Mouse (Mus musculus) lung, embryonic 16.5 days (tissue): Measurements from ENCODE around the gene Kif5c. TPM values are rescaled to one million over a fixed set of nuclear protein-coding genes. Genes with fewer than 3 reads are reported as not detected.

Experiments used
- ATAC-seq: fragments of 200-750 bp; cut with Nextera tagmentation; 2 replicates; pipeline ENCODE4 v1.8.0; 2017; ENCODE audit warnings: low read depth, mild to moderate bottlenecking, moderate library complexity
- H3K27ac ChIP-seq: fragments of 300-500 bp; sonication (generic); 2 replicates; pipeline ENCODE4 v1.5.1; 2014; ENCODE audit warnings: mild to moderate bottlenecking, control low read depth, low read length
- H3K27me3 ChIP-seq: fragments of 300-500 bp; sonication (generic); 2 replicates; pipeline ENCODE4 v1.6.1; 2014; ENCODE audit warnings: low read depth, low read length, mixed read lengths; ENCODE audit not compliant: control insufficient read depth, insufficient read depth
- H3K36me3 ChIP-seq: fragments of 300-500 bp; sonication (generic); 2 replicates; pipeline ENCODE4 v1.6.1; 2014; ENCODE audit warnings: low read length; ENCODE audit not compliant: control insufficient read depth, insufficient read depth
- H3K4me1 ChIP-seq: fragments of 300-500 bp; sonication (generic); replicated peaks from 2 replicates; pipeline ENCODE4 v1.6.1; 2014; ENCODE audit warnings: low read length, mixed read lengths; ENCODE audit not compliant: control insufficient read depth, insufficient read depth
- H3K4me2 ChIP-seq: fragments of 300-500 bp; sonication (generic); 2 replicates; pipeline ENCODE4 v1.6.1; 2014; ENCODE audit warnings: low read depth, low read length, control low read depth
- H3K4me3 ChIP-seq: fragments of 300-500 bp; sonication (generic); 2 replicates; pipeline ENCODE4 v1.5.1; 2014; ENCODE audit warnings: mild to moderate bottlenecking, low read length, control low read depth
- H3K9ac ChIP-seq: fragments of 300-500 bp; sonication (generic); 2 replicates; pipeline ENCODE4 v1.6.1; 2014; ENCODE audit warnings: low read length, control low read depth
- H3K9me3 ChIP-seq: fragments of 300-500 bp; sonication (generic); 2 replicates; pipeline ENCODE4 v1.6.1; 2016; ENCODE audit warnings: low read length; ENCODE audit not compliant: control insufficient read depth
- WGBS: fragments of 180-500 bp; shearing (Covaris S2); extraction: QIAGEN DNeasy Blood & Tissue Kit; methylation state at CpG from one replicate; pipeline ENCODE4 v1.1.7; 2014; 5-methylcytosine and 5-hydroxymethylcytosine counted together
- polyA plus RNA-seq: library from polyadenylated mRNA; unstranded; fragments of >200 nt; fragmentation: Nextera tagmentation; extraction: Ambion mirVana; gene quantifications from 2 replicates; pipeline ENCODE4 v1.2.1, GENCODE M21; 2015

The Kif5c gene
- polyA plus RNA-seq, 1 experiment from 2014 or later: 0.85 TPM

DNA sequence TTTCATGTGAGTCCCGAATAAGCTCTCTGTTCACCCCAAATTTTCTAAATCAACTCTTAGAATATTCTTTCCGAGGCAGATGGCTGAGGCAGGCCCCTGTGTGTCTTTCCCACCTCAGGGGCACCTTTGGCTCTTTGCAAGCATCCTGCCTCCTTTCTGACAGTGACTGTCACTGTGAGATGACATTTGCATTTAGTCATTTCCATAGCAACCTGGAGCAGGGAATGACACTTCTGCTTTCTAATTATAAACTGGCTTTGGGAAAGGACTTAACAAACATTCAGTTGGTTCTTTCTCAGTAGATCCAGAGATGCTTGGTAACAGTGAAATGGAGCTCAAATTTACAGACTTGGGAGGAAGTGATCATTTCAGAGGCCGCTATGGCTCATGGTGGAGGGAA lies 23.7 kb downstream of the Kif5c start:
- H3K36me3 ChIP-seq: no peaks in the 10 kb centered on the region
- H3K4me3 ChIP-seq: no peak overlapping the region
- H3K4me1 ChIP-seq: no peaks in the 10 kb centered on the region
- H3K9ac ChIP-seq: no peak overlapping the region
- ATAC-seq: no peak
- H3K27ac ChIP-seq: no peak overlapping the region
- no peaks in the 10 kb centered on the region for H3K27me3 ChIP-seq
- no peaks in the 10 kb centered on the region for H3K9me3 ChIP-seq
- H3K4me2 ChIP-seq: no peak overlapping the region
- 79% methylated on average over 3 of the region's 3 CpGs for WGBS

DNA sequence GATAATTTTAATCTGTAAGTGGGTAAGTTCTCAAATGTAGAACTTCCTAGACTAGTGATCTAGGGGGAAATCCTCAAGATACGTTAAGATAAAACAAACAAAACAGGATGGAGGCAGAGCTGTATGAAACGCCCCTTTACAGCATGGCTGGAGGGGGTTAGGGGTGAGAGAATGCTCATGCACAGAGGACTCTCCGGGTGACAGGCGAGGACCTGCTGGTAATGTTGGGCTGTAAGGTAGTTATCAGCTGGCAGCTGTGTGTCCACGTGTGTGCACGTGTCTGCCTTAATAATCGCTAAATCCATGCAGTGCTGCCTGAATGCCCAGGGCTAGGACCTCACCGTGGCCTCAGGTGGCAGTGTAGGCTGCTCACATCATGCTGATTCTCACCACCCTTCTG lies 24.7 kb downstream of the Kif5c start:
- Histone ChIP-seq H3K36me3 (no peaks in the 10 kb centered on the region), H3K27me3 (no peaks in the 10 kb centered on the region), H3K4me2 (no peak overlapping the region), H3K9ac (no peak overlapping the region), H3K4me3 (no peak overlapping the region), H3K4me1 (no peaks in the 10 kb centered on the region), H3K27ac (no peak overlapping the region), H3K9me3 (no peaks in the 10 kb centered on the region)
- no peak for ATAC-seq
- 70% methylated on average over 8 of the region's 8 CpGs for WGBS

DNA sequence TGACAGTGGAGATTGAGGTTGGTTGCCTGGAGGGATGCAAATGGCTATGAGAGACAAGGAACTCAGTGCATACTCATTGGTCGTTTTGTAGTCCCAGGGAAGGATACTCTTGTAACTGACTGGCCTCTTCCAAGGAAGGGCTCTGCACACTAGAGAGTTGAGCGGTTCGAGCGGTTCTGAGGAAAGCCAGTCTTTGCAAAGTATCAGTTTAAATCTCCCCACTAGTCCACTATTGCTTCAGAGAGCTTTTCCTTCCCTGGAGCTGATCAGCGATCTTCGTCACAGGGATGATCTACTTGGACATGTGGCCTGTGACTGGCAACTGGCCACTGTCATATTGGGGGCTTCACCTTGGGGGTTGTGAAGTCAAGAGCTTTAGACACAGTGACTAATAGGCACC lies 28.5 kb downstream of the Kif5c start:
- H3K4me1 ChIP-seq: no peaks in the 10 kb centered on the region
- no peak overlapping the region for H3K9ac ChIP-seq
- 81% methylated on average over 6 of the region's 6 CpGs for WGBS
- ATAC-seq: no peak
- no peaks in the 10 kb centered on the region for H3K9me3 ChIP-seq
- H3K27ac ChIP-seq: no peak overlapping the region
- no peak overlapping the region for H3K4me3 ChIP-seq
- H3K36me3 ChIP-seq: no peaks in the 10 kb centered on the region
- no peaks in the 10 kb centered on the region for H3K27me3 ChIP-seq
- H3K4me2 ChIP-seq: no peak overlapping the region

DNA sequence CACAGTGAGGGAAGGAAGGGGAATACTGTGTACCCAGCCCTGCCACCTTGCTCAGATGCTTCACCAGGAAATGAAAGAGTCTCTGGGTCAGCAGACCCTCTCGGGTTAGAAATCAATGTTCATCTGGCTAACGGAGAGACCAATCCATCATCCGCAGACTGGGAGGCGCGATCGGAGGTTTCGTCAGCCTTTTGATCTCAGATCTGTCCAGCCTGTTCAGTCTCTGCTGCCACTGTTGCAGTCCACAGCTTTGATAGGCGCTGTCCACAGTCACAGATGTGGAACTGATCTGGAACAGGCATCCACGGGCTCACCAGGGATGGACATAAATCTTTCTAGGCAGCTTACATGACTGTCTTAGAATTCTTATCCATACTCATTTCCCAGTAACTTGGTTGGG lies 29.2 kb downstream of the Kif5c start:
- 37% methylated on average over 9 of the region's 9 CpGs for WGBS
- Histone ChIP-seq H3K27ac (no peak overlapping the region), H3K36me3 (no peaks in the 10 kb centered on the region), H3K4me1 (no peaks in the 10 kb centered on the region), H3K9me3 (no peaks in the 10 kb centered on the region), H3K4me2 (no peak overlapping the region), H3K27me3 (no peaks in the 10 kb centered on the region), H3K4me3 (no peak overlapping the region), H3K9ac (no peak overlapping the region)
- ATAC-seq: no peak

DNA sequence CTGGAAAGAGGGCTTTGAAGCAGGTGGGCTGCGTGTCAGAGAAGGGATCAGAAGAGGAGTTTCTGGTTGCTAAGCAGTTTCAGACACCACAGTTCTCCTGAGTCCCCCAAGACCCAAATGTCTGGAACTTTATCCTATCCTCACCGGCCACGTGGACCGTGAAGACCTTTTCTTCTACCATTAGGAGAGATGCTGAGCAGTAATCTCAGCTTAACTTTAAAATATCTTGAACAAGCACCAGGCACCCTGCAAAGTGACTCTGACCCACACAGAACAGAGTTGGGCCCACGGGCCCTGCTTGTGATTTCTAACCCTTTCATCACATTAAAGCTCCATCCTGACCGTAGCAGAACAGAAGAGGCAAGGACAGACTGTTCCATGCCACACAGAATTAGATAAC lies 29.7 kb downstream of the Kif5c start:
- Histone ChIP-seq H3K27me3 (no peaks in the 10 kb centered on the region), H3K36me3 (no peaks in the 10 kb centered on the region), H3K27ac (no peak overlapping the region), H3K4me3 (no peak overlapping the region), H3K9me3 (no peaks in the 10 kb centered on the region), H3K9ac (no peak overlapping the region), H3K4me1 (no peaks in the 10 kb centered on the region), H3K4me2 (no peak overlapping the region)
- 82% methylated on average over 6 of the region's 6 CpGs for WGBS
- ATAC-seq: no peak

DNA sequence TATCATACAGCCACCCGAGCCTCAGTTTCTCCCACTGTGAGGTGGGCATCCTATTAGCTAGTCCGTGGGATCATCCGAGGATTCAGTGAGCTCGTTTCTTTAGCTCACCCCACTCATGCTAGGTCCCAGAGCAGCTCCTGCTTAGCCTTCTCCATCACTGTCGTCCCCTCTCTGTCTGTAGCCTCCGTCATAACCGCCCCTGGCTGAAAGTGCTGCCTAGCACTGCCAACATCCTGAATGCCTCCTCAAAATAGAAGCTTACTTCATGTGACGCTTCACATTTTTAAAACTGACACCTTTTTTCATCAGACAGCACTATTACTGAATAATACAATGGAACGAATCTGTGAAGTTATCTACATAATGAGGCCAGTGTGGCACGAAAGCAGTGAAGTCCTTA lies 30.1 kb downstream of the Kif5c start:
- Histone ChIP-seq H3K9me3 (no peaks in the 10 kb centered on the region), H3K4me3 (no peak overlapping the region), H3K9ac (no peak overlapping the region), H3K4me1 (no peaks in the 10 kb centered on the region), H3K27ac (no peak overlapping the region), H3K36me3 (no peaks in the 10 kb centered on the region), H3K27me3 (no peaks in the 10 kb centered on the region), H3K4me2 (no peak overlapping the region)
- ATAC-seq: no peak
- 68% methylated on average over 10 of the region's 10 CpGs for WGBS

DNA sequence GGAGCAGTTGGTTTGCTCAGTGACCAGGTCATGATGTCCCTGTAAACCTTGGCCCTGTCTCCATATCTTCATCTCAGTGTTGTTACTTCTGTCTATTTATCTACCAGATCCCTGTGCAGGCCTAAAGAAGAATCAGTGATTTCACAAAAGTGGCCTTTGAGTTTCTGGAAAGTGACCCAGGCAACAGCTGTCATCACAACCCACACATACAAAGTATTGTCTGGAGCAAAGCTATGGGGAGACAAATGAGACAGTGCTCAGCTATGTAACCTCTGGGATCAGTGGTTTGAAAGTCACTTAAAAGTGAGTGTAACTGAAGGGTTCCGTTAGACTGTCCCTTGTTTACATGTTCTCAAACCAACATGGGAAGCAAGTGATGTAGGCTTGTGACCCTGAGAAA lies 32.6 kb downstream of the Kif5c start:
- Histone ChIP-seq H3K4me1 (no peaks in the 10 kb centered on the region), H3K9me3 (no peaks in the 10 kb centered on the region), H3K27me3 (no peaks in the 10 kb centered on the region), H3K4me2 (no peak overlapping the region), H3K27ac (no peak overlapping the region), H3K9ac (no peak overlapping the region), H3K4me3 (no peak overlapping the region), H3K36me3 (no peaks in the 10 kb centered on the region)
- 44% methylated on average over 1 of the region's 1 CpGs for WGBS
- ATAC-seq: no peak

DNA sequence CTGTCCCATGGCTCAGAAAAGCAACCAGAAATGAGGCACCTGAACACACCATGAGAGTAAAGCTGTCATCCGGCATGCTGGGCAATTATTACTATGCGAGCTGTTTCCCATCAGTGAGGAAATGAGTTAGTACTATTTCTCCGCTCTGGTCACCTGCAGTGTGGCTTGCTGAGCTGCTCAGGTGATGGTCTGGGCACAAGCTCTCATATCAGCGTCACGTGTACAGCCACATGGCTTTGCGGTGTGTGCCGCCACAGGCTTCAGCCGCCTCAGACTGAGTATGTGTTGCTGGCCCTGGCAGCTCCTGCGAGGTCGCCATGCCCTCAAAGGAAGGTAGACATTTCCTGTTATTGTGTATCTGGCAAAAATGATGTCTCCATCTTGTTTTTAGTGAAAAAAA lies 35.5 kb downstream of the Kif5c start:
- no peak for ATAC-seq
- Histone ChIP-seq H3K36me3 (no peaks in the 10 kb centered on the region), H3K27me3 (no peaks in the 10 kb centered on the region), H3K9ac (no peak overlapping the region), H3K27ac (no peak overlapping the region), H3K4me3 (no peak overlapping the region), H3K9me3 (no peaks in the 10 kb centered on the region), H3K4me1 (no peaks in the 10 kb centered on the region), H3K4me2 (no peak overlapping the region)
- WGBS: 83% methylated on average over 10 of the region's 10 CpGs

DNA sequence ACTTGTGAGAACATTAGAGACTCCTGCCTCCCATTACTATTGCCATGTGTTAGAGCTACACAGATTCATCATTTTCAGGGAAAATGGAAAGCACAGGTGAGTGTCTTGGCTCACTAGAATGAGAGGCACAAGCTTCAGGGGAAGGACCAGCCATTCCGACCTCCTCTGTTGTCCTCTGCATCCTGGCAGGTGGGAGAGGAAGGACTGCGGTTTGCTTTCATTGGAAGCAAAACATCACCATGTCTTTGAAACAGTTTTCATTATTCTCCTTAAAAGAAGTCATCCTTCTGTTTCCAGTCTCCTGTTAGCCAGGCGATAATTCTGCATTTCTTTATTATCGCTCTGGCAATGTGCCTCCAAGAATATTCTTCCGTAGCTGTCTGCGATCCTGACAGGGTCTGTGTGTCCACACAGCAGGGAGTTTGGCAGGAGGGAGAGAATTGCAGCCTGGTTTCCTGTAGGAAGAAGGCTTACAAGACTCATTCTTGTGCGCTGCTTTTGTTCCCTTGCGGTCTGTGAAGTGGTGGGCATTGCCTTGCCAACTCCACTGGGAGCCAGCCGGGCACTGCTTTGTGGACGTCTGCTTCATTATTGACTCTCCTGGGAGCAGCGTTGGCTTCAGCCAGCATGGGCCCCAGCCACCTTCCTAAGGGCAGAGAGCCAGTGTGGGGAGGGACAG lies 36.2 kb downstream of the Kif5c start:
- no peak overlapping the region for H3K4me3 ChIP-seq
- no peaks in the 10 kb centered on the region for H3K27me3 ChIP-seq
- WGBS: 58% methylated on average over 11 of the region's 11 CpGs
- H3K9me3 ChIP-seq: no peaks in the 10 kb centered on the region
- H3K36me3 ChIP-seq: no peaks in the 10 kb centered on the region
- H3K27ac ChIP-seq: no peak overlapping the region
- H3K4me1 ChIP-seq: no peaks in the 10 kb centered on the region
- ATAC-seq: no peak
- H3K4me2 ChIP-seq: no peak overlapping the region
- H3K9ac ChIP-seq: no peak overlapping the region

DNA sequence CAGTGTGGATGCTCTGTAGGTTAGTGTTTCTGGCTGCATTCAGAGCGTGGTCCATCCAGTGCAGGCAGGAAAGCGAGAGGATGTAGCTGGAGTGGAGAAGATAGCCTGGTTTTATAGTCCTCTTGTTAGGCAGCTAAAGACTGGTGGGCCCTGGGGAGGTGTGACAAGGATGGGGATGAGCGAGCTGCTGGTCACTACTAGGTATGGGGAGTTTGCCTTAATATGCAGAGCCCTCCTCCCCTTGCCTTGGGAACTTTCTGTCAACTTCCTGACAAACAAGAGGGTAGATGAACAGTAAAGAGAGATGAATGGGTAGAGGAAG lies 36.7 kb downstream of the Kif5c start:
- Histone ChIP-seq H3K9me3 (no peaks in the 10 kb centered on the region), H3K9ac (no peak overlapping the region), H3K4me3 (no peak overlapping the region), H3K27ac (no peak overlapping the region), H3K36me3 (no peaks in the 10 kb centered on the region), H3K27me3 (no peaks in the 10 kb centered on the region), H3K4me2 (no peak overlapping the region), H3K4me1 (no peaks in the 10 kb centered on the region)
- no peak for ATAC-seq
- 84% methylated on average over 3 of the region's 3 CpGs for WGBS
